24 mouse cellular contexts compared by ENCODE assay signal in genomic region chr3:88486887-88487286, GRCm38 (mm10). TPM values are rescaled to one million over a fixed set of nuclear protein-coding genes. Genes with fewer than 3 reads are reported as not detected.
DNase-seq lines count a peak whose midpoint lies in the region; ATAC-seq and TF ChIP-seq lines count a peak whose summit lies in the region.
"Had no signal": no experiment of that assay in that cellular context is flagged by ENCODE, and none has a peak within 500 bp of the region (broad histone marks: within the 10 kb centered on the region; RNA-seq: fewer than 3 reads in every experiment).

No protein-coding gene starts in this region.

- WGBS in embryonic facial prominence, embryonic 13.5 days: 71% methylated on average over 4 of the region's 4 CpGs
- 72% methylated on average over 4 of the region's 4 CpGs for WGBS in embryonic facial prominence, embryonic 10.5 days
- 89% methylated on average over 4 of the region's 4 CpGs for WGBS in lung, postnatal 0 days
- WGBS in limb, embryonic 14.5 days: 72% methylated on average over 4 of the region's 4 CpGs

- H3K4me1 ChIP-seq in embryonic facial prominence, embryonic 13.5 days: peaks cover 44% of the 10 kb centered on the region
- peaks cover 37% of the 10 kb centered on the region for H3K4me1 ChIP-seq in embryonic facial prominence, embryonic 10.5 days
- H3K4me1 ChIP-seq in lung, postnatal 0 days (ENCODE audit: insufficient read depth, low read depth, low read length): peaks cover 16% of the 10 kb centered on the region; the same call in 1 of the 2 replicates
- peaks cover 33% of the 10 kb centered on the region for H3K4me1 ChIP-seq in limb, embryonic 14.5 days (ENCODE audit: control insufficient read depth, insufficient read depth, low read length)

- no peak overlapping the region for H3K4me3 ChIP-seq in embryonic facial prominence, embryonic 13.5 days
- H3K4me3 ChIP-seq in embryonic facial prominence, embryonic 10.5 days: no peak overlapping the region
- H3K4me3 ChIP-seq in lung, postnatal 0 days (ENCODE audit: low read depth, low read length): no peak overlapping the region
- H3K4me3 ChIP-seq in limb, embryonic 14.5 days (replicated peaks; ENCODE audit: low read length): no peak overlapping the region
- H3K4me3 ChIP-seq: erythroblast, embryonic 14.5 days; forebrain, embryonic 10.5 days; forebrain, embryonic 12.5 days had no signal

- TF ChIP-seq CTCF in lung, postnatal 0 days (IDR thresholded peaks at IDR 0.05): no peak

- no peak for TF ChIP-seq EP300 in lung, postnatal 0 days (IDR thresholded peaks at IDR 0.05)

- no peak overlapping the region for H3K27ac ChIP-seq in embryonic facial prominence, embryonic 13.5 days
- no peak overlapping the region for H3K27ac ChIP-seq in embryonic facial prominence, embryonic 10.5 days (replicated peaks)
- no peak overlapping the region for H3K27ac ChIP-seq in lung, postnatal 0 days (ENCODE audit: low read length)
- no peak overlapping the region for H3K27ac ChIP-seq in limb, embryonic 14.5 days (replicated peaks; ENCODE audit: low read depth, low read length)
- H3K27ac ChIP-seq: forebrain, embryonic 10.5 days; forebrain, embryonic 12.5 days had no signal

- no peak for TF ChIP-seq POLR2A in limb, embryonic 14.5 days (IDR thresholded peaks at IDR 0.05; ENCODE audit: borderline replicate concordance, extremely low read depth, insufficient read depth, insufficient read length)

- DNase-seq in embryonic facial prominence, embryonic 10.5 days (ENCODE audit: low spot score): no peak
- peak; percentile 4 for DNase-seq in lung, postnatal 0 days (ENCODE audit: low spot score)
- no peak for DNase-seq in lung, adult 18-20 months
- no peak for DNase-seq in limb, embryonic 14.5 days (ENCODE audit: low spot score)
- DNase-seq: adrenal gland, adult 8-10 months; adrenal gland, postnatal 14 days; adrenal gland, postnatal 36 days; B cell, adult 2 months; cerebellum, adult 11-12 months; cerebellum, adult 2 months; cerebellum, adult 9-10 months; cerebellum, postnatal 10 days; cerebellum, postnatal 25 days had no signal

- no peak overlapping the region for H3K4me2 ChIP-seq in embryonic facial prominence, embryonic 13.5 days
- H3K4me2 ChIP-seq in lung, postnatal 0 days (replicated peaks; ENCODE audit: low read depth, low read length): no peak overlapping the region
- no peak overlapping the region for H3K4me2 ChIP-seq in limb, embryonic 14.5 days (replicated peaks; ENCODE audit: low read depth, low read length, severe bottlenecking)
- H3K4me2 ChIP-seq: forebrain, embryonic 12.5 days had no signal

- peak overlapping the region; percentile 37; the same call in 1 of the 2 replicates for H3K9ac ChIP-seq in embryonic facial prominence, embryonic 13.5 days
- H3K9ac ChIP-seq in lung, postnatal 0 days (replicated peaks; ENCODE audit: low read depth): no peak overlapping the region
- 0 out of 2 replicates have a peak overlapping the region, but pooled peaks have one; percentile 12 for H3K9ac ChIP-seq in limb, embryonic 14.5 days (ENCODE audit: low read depth, low read length, severe bottlenecking)
- H3K9ac ChIP-seq: forebrain, embryonic 12.5 days had no signal

- peaks cover 44% of the 10 kb centered on the region for H3K27me3 ChIP-seq in embryonic facial prominence, embryonic 13.5 days
- H3K27me3 ChIP-seq in embryonic facial prominence, embryonic 10.5 days (replicated peaks; ENCODE audit: low read depth, poor library complexity, severe bottlenecking): peaks cover 73% of the 10 kb centered on the region
- 0 out of 2 replicates have a peak, but pooled peaks cover 7% of the 10 kb centered on the region for H3K27me3 ChIP-seq in lung, postnatal 0 days (replicated peaks; ENCODE audit: insufficient read depth, low read length)
- peaks cover 23% of the 10 kb centered on the region for H3K27me3 ChIP-seq in limb, embryonic 14.5 days (ENCODE audit: control insufficient read depth, insufficient read depth, low read length)
- H3K27me3 ChIP-seq: Patski had no signal

- peaks cover 63% of the 10 kb centered on the region for H3K36me3 ChIP-seq in embryonic facial prominence, embryonic 13.5 days
- no peaks in the 10 kb centered on the region for H3K36me3 ChIP-seq in embryonic facial prominence, embryonic 10.5 days (replicated peaks)
- peaks cover 31% of the 10 kb centered on the region for H3K36me3 ChIP-seq in lung, postnatal 0 days (ENCODE audit: insufficient read depth, low read length)
- H3K36me3 ChIP-seq in limb, embryonic 14.5 days (ENCODE audit: control insufficient read depth, insufficient read depth, low read length): peaks cover 67% of the 10 kb centered on the region
- H3K36me3 ChIP-seq: forebrain, embryonic 10.5 days; forebrain, embryonic 12.5 days had no signal

- ATAC-seq in embryonic facial prominence, embryonic 13.5 days (ENCODE audit: insufficient number of reproducible peaks, insufficient read depth, low FRiP score, low TSS enrichment, low read depth): no peak
- ATAC-seq in lung, postnatal 0 days: no peak
- no peak for ATAC-seq in limb, embryonic 14.5 days (ENCODE audit: low FRiP score, low read depth)
- no peak for ATAC-seq in erythroblast, adult 5-6 weeks (replicated peaks; ENCODE audit: low FRiP score, poor library complexity, severe bottlenecking)
- ATAC-seq: activated CD4-positive, CD25-positive, alpha-beta regulatory T cell, adult 4 months; CD4-positive, CD25-positive, alpha-beta regulatory T cell, adult 4 months; forebrain, embryonic 14.5 days; forebrain, embryonic 16.5 days; Patski had no signal

- no peaks in the 10 kb centered on the region for H3K9me3 ChIP-seq in embryonic facial prominence, embryonic 13.5 days
- H3K9me3 ChIP-seq in embryonic facial prominence, embryonic 10.5 days: no peaks in the 10 kb centered on the region
- H3K9me3 ChIP-seq in lung, postnatal 0 days (ENCODE audit: low read length): no peaks in the 10 kb centered on the region
- H3K9me3 ChIP-seq in limb, embryonic 14.5 days (ENCODE audit: control insufficient read depth, low read length): no peaks in the 10 kb centered on the region
- H3K9me3 ChIP-seq: forebrain, embryonic 10.5 days; forebrain, embryonic 12.5 days; G1E had no signal

RNA-seq across cellular contexts. Expression of gene Lmna, which starts 22.9 kb away (rescaled TPM):
- 311 and 321 TPM in 2 replicates for polyA plus RNA-seq in embryonic facial prominence, embryonic 13.5 days (2015; fragmentation: Nextera tagmentation; extraction: Ambion mirVana)
- 15.2 and 17.9 TPM in 2 replicates for polyA plus RNA-seq in embryonic facial prominence, embryonic 10.5 days (2016; fragmentation: Nextera tagmentation; extraction: Ambion mirVana)
- polyA plus RNA-seq in lung, postnatal 0 days (2015; fragmentation: Nextera tagmentation; extraction: Ambion mirVana): 185 and 216 TPM in 2 replicates
- polyA plus RNA-seq in limb, embryonic 14.5 days (2012; rRNA removed): 238 and 364 TPM in 2 replicates
- 378 and 402 TPM in 2 replicates for polyA plus RNA-seq in limb, embryonic 14.5 days (2014; fragmentation: Nextera tagmentation; extraction: Ambion mirVana)
- 6.9 and 9.0 TPM in 2 replicates for total RNA-seq in erythroblast, adult 5-6 weeks (2015; ENCODE audit: low replicate concordance)
- total RNA-seq in erythroblast, adult 5-6 weeks (2017; ENCODE audit: low replicate concordance): 45.6 and 52.7 TPM in 2 replicates

RNA-seq across cellular contexts. Expression of gene Sema4a, which starts 25.9 kb away (rescaled TPM):
- 10.3 and 13.3 TPM in 2 replicates for polyA plus RNA-seq in embryonic facial prominence, embryonic 13.5 days (2015; fragmentation: Nextera tagmentation; extraction: Ambion mirVana)
- 5.9 and 7.1 TPM in 2 replicates for polyA plus RNA-seq in embryonic facial prominence, embryonic 10.5 days (2016; fragmentation: Nextera tagmentation; extraction: Ambion mirVana)
- 9.0 and 9.2 TPM in 2 replicates for polyA plus RNA-seq in lung, postnatal 0 days (2015; fragmentation: Nextera tagmentation; extraction: Ambion mirVana)
- 13.5 and 16.0 TPM in 2 replicates for polyA plus RNA-seq in limb, embryonic 14.5 days (2012; rRNA removed)
- 12.9 and 14.4 TPM in 2 replicates for polyA plus RNA-seq in limb, embryonic 14.5 days (2014; fragmentation: Nextera tagmentation; extraction: Ambion mirVana)
- 29.7 and 57.3 TPM in 2 replicates for total RNA-seq in erythroblast, adult 5-6 weeks (2015; ENCODE audit: low replicate concordance)
- 9.8 and 20.7 TPM in 2 replicates for total RNA-seq in erythroblast, adult 5-6 weeks (2017; ENCODE audit: low replicate concordance)

RNA-seq across cellular contexts. Expression of gene Mex3a, which starts 45.3 kb away (rescaled TPM):
- 32.2 and 33.4 TPM in 2 replicates for polyA plus RNA-seq in embryonic facial prominence, embryonic 13.5 days (2015; fragmentation: Nextera tagmentation; extraction: Ambion mirVana)
- 33.6 and 37.4 TPM in 2 replicates for polyA plus RNA-seq in embryonic facial prominence, embryonic 10.5 days (2016; fragmentation: Nextera tagmentation; extraction: Ambion mirVana)
- 2.6 and 3.4 TPM in 2 replicates for polyA plus RNA-seq in lung, postnatal 0 days (2015; fragmentation: Nextera tagmentation; extraction: Ambion mirVana)
- 49.3 and 60.8 TPM in 2 replicates for polyA plus RNA-seq in limb, embryonic 14.5 days (2012; rRNA removed)
- polyA plus RNA-seq in limb, embryonic 14.5 days (2014; fragmentation: Nextera tagmentation; extraction: Ambion mirVana): 26.7 and 33.1 TPM in 2 replicates
- 0.19 and 1.5 TPM in 2 replicates for total RNA-seq in erythroblast, adult 5-6 weeks (2015; ENCODE audit: low replicate concordance)
- 0.34 TPM in 1 of 2 replicates, not detected in the other for total RNA-seq in erythroblast, adult 5-6 weeks (2017; ENCODE audit: low replicate concordance)
